Mouse (Mus musculus): ENCODE data around the gene Klf16.

Klf16 gene

DNA sequence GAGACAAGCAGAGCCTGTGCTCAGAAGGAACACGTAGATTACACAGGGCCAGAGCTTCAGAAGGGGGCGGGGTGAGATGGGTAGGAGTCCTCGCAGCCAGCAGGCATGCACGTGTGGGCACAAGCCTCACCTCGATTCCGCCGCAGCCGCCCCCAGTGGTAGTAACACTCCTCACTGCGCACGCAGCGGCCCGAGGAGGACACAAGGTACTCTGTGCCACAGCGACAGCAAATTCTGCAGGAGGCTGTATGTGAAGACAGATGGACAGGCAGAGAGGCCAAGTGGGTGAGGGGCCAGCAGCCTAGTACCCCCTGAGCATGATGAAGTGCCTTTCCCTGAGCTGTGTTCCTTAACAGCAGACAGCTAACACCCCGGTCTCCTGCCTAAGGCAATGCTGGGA lies 33.2 kb downstream of the Klf16 start:
- no peak for DNase-seq (ENCODE audit: low spot score in 2 of 2)

DNA sequence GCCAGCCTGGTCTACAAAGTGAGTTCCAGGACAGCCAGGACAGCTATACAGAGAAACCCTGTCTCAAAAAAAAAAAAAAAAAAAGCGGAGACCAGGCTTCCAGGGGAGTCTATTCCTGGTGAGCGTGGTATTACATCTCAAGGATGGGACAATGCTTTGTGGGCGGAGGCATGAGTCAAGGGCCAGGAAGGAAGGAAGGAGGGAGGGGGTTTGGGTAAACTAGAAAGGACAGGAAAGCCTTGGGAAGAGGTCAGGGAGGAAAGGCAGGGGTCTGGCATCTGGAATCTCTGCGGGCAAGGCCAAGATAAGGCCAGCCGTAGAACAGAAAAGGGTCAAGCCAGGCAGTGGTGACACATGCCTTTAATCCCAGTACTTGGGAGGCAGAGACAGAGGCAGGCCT lies 37.6 kb downstream of the Klf16 start:
- no peak for DNase-seq (ENCODE audit: low spot score in 2 of 2)

- no peak for DNase-seq (ENCODE audit: low spot score in 2 of 2)
Measured at GRCm38 (mm10) chr10:80538710-80539394, 38.3 kb downstream of the Klf16 start, which contains the start of gene Atp8b3. TSS of gene Atp8b3 (minus strand) at chr10:80539124.

DNA sequence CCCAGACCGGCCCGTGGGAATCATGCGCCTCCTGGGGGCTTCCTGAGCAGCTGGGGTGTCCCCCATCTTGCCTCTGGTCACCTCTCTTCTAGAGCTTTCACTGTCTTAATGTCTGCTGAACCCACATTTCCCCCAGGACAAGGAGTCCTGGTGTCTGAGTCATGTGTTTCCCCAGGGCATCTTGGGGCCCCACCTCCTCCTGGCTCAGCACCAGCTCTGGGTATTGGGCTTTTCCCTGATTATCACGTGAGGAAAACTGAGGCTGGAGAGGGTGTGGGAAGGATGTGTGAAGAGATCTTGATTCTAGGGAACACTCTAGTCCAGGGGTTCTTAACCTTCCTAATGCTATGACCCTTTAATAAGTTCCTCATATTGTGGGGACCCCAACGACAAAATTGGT lies 38.9 kb downstream of the Klf16 start:
- no peak for DNase-seq (ENCODE audit: low spot score in 2 of 2)

- DNase-seq (ENCODE audit: low spot score in 2 of 2), result no peak
Measured at GRCm38 (mm10) chr10:80535711-80536110, 41.4 kb downstream of the Klf16 start.

DNA sequence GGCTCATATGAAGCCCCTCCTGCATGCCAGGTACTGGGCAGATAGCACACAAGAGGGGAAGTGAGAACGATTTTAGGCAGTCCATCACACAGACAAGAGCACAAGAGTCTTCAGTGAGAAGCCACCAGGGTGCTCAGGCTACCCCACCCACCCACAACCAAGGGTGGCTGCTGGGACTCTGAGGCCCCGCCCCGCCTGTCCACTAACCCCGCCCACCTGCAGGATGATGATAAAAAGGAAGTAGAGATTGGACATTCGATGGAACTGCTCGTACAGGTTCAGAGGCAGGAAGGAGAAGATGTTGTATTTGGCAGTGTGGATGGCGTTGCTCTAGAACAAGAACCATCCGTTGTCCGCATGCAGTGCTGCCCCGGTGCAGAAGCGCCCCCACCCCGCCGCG lies 42.0 kb downstream of the Klf16 start:
- DNase-seq (ENCODE audit: low spot score in 2 of 2), result no peak

DNA sequence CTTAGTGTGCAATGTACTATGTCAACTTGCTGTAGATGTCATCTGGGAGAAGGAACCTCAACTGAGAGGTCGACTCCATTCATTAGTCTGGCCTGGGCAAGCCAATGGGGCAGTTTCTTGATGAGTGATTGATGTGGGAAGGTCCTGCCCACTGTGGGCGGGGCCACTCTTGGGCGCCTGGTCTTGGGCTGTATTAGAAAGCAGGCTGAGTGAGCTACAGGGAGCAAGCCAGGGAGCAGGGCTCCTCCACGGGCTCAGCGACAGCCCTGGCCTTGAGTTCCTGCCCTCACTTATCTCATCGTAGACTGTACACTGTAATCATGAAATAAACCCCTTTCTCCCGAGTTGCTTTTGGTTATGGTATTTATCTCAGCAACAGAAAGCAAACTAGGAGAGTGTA lies 43.4 kb downstream of the Klf16 start:
- DNase-seq (ENCODE audit: low spot score in 2 of 2), result no peak

DNA sequence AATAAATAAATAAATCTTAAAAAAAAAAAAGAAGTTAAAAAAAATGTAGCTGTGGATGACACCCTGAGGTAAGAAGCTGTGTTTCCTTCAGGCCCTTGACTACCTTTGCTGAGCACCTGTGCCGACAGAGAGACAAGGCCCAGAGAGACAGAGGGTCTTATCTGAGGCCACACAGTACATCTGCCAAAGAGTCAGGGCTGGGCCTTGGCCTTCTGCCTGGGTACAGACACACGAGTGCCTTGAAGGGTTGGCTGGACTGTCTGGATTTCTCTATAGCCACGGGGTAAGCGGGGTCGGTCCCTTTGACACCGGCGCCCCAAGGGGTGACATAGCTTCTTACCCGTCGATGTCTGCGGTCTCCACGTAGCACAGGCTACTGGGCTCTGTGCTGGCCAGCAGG lies 44.3 kb downstream of the Klf16 start:
- no peak for DNase-seq (ENCODE audit: low spot score in 2 of 2)

- no peak for DNase-seq (ENCODE audit: low spot score in 2 of 2)
Measured at GRCm38 (mm10) chr10:80526172-80526571, 50.9 kb downstream of the Klf16 start.

GRCm38 (mm10) chr10:80523299-80523698 lies 53.8 kb downstream of the Klf16 start:
- no peak for DNase-seq (ENCODE audit: low spot score in 2 of 2)

DNA sequence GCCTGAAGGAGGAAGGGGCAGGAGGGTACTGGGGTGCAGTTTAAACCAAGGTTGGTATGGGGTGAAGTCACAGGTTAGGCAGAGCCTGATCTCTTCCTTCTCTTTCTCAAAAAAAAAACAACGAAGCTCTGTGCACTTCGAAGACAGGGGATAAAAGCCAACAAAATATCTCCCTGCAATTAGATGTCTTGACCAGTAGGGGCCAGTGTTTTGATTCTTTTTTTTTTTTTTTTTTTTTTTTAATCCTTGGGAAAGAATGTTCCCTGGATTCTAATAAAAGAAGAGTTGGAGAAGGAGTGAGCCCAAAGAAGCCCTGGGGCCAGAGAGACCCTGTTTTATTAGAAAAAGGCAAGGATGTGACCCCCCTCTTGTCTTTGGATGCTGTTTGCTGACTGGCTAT lies 57.8 kb downstream of the Klf16 start:
- no peak for DNase-seq (ENCODE audit: low spot score in 2 of 2)
